Mouse (Mus musculus) heart, postnatal 10 days (tissue): ENCODE measurements around the gene Tbc1d2. TPM values are rescaled to one million over a fixed set of nuclear protein-coding genes. Genes with fewer than 3 reads are reported as not detected.
"Not testable (repeated sequence)": the region's sequence is repeated elsewhere in the genome, so short reads cannot be mapped to it uniquely, and the experiment has no call there.

Experiments
- DNase-seq, 2 experiments: peaks; one replicate each; pipeline ENCODE4 v3.0.0; 2021
- intact Hi-C: fragments of 180-260 bp; cut with DNase I; formaldehyde crosslinking; loops from one replicate; pipeline ENCODE4 v1.15.1; 2025
- total RNA-seq, 2 experiments: library from RNA; stranded (reverse); gene quantifications; 2 replicates each; pipeline ENCODE4 v1.2.3; 2021

The Tbc1d2 gene
- total RNA-seq, 2 experiments from 2014 or later: 3.0 TPM

GRCm38 (mm10) chr4:46643676-46644112, 6.3 kb downstream of the Tbc1d2 start:
- no peak for DNase-seq
- intact Hi-C loops: no loop called here

DNA sequence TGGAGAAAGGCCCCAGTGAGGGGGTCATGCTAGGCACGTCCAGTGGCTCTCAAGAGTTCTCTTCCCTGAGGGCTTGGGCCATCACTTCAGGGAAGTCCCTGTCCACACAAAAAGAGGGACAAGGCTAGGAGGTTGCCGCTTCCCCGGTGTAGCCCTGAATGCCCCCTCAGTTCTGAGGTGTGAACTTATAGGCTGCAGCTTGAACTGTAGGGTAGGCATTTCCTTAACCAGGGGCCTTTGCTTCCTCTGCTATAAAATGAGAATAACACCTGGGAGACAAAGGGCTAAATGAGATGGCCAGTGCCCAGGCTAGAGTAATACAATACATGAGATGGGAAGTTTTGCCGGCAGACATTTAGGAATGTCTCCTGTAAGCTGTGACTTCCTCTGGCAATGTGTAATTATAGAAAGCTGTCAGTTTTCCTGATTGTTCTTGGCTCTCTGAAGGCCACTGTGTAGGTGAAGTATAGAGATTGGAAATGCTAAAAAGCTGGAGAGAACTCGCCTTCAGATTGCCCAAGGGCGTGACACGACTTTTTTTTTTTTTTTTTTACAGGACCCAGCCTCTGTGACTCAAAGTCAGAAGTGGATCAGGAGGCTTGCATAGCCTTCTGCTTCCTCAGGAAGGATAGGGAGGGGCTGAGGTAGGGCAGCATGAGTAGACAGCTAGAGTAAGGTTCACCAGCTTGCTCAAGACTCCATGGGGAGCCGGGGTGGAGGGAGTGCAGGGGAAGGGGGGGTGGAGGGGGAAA, 6.9 kb downstream of the Tbc1d2 start:
- peak; percentile 20 to 39 for DNase-seq
- intact Hi-C loops: no loop called here

DNA sequence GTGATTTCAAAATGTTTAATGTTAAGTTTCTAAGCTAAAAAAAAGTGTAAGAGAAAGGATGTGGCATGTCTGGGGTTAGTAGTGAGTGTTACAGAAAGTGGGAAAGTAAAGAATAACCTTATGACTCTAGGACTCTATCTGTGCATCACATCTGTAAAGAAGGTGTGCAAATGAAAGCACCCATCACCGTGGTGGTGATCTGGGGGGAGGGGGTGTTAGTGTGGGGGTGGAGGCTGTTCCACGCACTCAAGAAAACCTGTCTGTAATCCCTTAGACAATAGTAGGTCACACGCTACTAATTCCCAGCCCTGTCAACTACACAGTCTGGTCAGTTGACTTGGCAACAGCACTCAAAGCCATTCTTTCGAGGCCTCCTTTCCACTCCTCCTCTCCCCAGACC, 8.7 kb downstream of the Tbc1d2 start:
- no peak for DNase-seq
- intact Hi-C loops: no loop called here

GRCm38 (mm10) chr4:46639866-46640265, 10.1 kb downstream of the Tbc1d2 start:
- DNase-seq: no peak
- intact Hi-C loops: no loop called here

DNA sequence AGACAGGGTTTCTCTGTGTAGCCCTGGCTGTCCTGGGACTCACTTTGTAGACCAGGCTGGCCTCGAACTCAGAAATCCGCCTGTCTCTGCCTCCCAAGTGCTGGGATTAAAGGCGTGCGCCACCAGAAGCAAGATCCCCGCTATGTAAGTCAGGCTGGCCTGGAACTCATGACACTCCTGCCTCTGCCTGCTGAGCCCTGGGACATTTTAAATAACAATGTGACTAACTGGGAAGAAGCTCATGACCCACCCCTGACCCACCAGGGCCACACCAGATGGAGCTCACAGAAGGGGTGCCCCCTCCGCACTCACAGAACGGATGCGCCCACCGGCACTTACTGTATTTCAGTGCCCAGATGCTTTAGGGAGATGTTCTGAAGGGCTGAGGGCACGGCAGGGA, 12.8 kb downstream of the Tbc1d2 start:
- DNase-seq, intact Hi-C loops: not testable (repeated sequence)

DNA sequence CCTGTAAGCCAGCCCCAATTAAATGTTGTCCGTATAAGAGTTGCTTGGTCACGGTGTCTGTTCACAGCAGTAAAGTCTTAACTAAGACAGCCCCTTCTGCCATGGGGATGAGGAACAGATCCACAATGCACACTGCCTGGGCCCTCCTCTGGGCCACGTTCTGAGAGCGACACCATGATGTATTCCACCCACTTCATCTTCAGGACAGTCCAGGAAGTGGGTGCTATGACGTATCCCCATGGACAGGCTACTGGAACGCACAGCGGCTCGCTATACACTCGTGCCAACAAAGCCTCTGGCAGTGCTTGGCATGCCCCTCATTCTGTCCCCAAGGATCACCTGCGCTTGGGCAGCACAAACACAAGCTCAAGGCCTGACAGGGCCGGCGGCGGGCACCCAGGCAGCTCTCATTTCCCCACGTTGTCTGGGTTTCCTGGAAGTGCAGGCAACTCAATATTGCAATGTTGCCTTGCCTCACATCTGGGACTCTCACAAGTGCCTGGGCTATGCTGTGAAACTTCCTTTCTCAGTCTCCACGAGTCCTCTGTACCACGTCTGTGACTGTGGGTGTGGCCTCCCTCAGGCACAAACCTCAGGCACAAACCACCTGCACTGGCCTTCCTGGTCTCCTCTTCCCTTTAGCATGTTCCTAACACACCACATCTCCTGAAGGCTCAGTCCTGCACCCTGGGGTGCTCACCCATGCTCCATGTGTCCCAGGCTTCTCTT, 14.1 kb downstream of the Tbc1d2 start:
- DNase-seq: no peak
- intact Hi-C loops: no loop called here

DNA sequence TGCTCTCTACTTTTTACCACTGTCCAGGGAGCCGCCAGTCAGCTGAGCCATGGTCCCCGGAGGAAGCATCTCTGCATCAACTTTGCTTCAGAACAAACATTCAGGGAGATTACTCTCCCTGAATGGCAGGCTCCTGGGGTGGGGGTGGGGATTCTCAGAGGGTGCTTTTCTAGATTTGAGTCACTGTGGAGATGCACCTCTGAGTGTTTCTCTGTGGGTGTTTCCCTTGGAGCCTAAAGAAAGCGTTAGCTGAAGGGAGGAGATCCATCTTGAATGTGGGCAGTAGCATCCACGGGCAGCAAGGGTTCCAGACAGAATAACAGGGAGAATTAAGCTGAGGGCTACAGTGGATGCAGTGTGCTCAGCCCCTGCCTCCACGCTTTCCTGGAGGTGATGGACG, 15.1 kb downstream of the Tbc1d2 start:
- DNase-seq: no peak
- intact Hi-C loops: no loop called here

DNA sequence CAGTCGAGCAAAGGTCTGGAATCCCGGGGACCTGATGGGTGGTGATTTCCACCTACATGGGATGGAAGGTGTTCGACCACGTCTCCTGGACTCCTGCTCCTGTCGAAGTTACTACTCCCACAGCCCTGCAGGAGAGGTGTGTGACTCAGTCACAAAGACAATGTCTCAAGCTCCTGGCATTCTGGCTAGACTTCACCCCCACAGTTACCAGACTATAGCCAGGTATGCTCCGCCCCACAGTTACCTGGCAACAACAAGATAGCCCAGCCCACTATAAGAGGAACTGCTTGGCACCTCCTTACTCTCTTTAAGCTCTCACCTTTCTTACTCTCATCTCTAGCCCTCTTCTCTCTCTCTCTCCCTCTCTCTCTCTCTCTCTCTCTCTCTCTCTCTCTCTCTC, 16.4 kb downstream of the Tbc1d2 start:
- intact Hi-C loops, DNase-seq: not testable (repeated sequence)

GRCm38 (mm10) chr4:46632465-46632864, 17.5 kb downstream of the Tbc1d2 start:
- DNase-seq: no peak
- intact Hi-C loops: no loop called here

GRCm38 (mm10) chr4:46630390-46630789, 19.6 kb downstream of the Tbc1d2 start:
- DNase-seq: peak; percentile 21 to 38
- intact Hi-C loops: no loop called here

DNA sequence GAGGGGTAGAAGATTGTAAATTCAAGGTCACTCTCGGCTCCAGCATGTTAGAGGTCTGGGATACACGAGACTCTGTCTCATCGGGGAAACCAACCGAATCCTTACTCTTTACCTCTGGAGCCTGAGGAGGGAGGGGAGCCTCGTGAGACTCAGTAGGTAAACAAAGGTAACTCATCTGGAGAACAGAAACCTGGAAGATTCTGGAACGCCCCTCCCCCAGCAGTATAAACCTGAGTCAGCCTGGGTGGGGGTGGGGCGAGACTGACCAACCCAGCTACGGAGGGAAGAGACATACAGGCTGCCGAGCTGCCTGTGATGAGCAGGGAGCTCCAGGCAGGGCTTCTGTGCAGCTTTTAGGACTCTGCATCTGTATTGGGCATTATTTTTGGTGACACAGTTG, 21.1 kb downstream of the Tbc1d2 start:
- no peak for DNase-seq
- intact Hi-C loops: no loop called here

- intact Hi-C loops: no loop called here
Measured at GRCm38 (mm10) chr4:46628081-46628480, 21.9 kb downstream of the Tbc1d2 start.

DNA sequence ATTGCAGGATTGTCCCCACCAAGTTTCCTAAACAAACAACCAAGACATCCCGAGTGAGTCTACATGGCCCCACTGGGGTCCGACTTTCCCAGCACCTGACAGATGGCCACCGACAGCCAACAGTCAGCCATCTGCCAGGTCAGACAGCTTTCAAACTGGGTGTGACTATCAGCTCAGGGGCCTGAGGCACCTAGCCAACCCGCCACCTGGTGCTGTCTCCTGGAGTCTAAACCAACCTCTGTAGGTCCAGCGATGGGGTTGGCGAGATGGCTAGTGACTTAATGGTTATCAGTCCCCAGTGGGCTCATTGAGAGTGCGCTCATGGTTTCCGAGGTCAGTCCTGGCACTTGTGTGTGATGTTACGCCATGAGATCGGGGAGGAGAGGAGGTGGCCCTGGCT, 24.9 kb downstream of the Tbc1d2 start:
- no peak for DNase-seq
- intact Hi-C loops: no loop called here

More at GRCm38 (mm10) chr4:46628081-46628480, 21.9 kb downstream of the Tbc1d2 start:
- DNase-seq: no peak

- no peak for DNase-seq
- intact Hi-C loops: no loop called here
Measured at GRCm38 (mm10) chr4:46623007-46623406, 27.0 kb downstream of the Tbc1d2 start.

- DNase-seq: no peak
- intact Hi-C loops: no loop called here
Measured at GRCm38 (mm10) chr4:46620946-46621345, 29.1 kb downstream of the Tbc1d2 start.

GRCm38 (mm10) chr4:46620330-46620729, 29.7 kb downstream of the Tbc1d2 start:
- intact Hi-C loops: no loop called here
- DNase-seq: peak; percentile 10 to 30

GRCm38 (mm10) chr4:46618196-46618817, 31.7 kb downstream of the Tbc1d2 start:
- intact Hi-C loops: loop anchor here (5.0 kb wide), 1 partner anchor 419 kb away; no protein-coding TSS in a partner anchor
- DNase-seq: no peak

- DNase-seq: no peak
- intact Hi-C loops: loop anchor here (5.0 kb wide), 1 partner anchor 420 kb away; no protein-coding TSS in a partner anchor
Measured at GRCm38 (mm10) chr4:46617408-46617807, 32.6 kb downstream of the Tbc1d2 start.

- intact Hi-C loops: loop anchor here (5.0 kb wide), 1 partner anchor 423 kb away; no protein-coding TSS in a partner anchor
- no peak for DNase-seq
Measured at GRCm38 (mm10) chr4:46614641-46615040, 35.4 kb downstream of the Tbc1d2 start.

GRCm38 (mm10) chr4:46613618-46614017, 36.4 kb downstream of the Tbc1d2 start:
- no peak for DNase-seq

DNA sequence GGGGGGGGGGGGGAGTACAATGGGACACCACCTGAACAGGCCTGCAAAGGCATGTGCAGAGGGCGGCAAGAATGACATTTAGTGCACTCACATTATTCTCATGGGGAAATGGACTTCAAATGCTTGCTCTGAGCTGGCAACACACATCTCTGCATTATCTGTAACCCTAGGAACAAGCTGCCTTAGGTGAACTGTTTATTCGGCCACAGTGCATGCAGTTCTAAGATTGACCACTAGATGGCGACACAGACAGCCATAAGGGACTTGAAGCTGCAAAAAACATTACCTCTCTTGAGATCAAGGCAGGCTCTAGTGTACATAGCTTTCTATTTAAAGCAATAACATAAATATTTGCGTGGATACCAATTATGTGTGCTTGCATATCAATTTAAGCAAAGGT, 38.8 kb downstream of the Tbc1d2 start:
- intact Hi-C loops: loop anchor here (1.0 to 2.0 kb wide), 2 partner anchors 46 to 102 kb away; no protein-coding TSS in a partner anchor
- peak; percentile 88 to 94 for DNase-seq

More at GRCm38 (mm10) chr4:46613618-46614017, 36.4 kb downstream of the Tbc1d2 start:
- intact Hi-C loops: no loop called here
